Mouse (Mus musculus) megakaryocyte-erythroid progenitor cell, adult 5-6 weeks (primary cell): Measurements from ENCODE around the gene Sprn. TPM values are rescaled to one million over a fixed set of nuclear protein-coding genes. Genes with fewer than 3 reads are reported as not detected.

Source experiments
- ATAC-seq: replicated peaks from 2 replicates; pipeline ENCODE4 v1.8.0; 2016; ENCODE audit warnings: mild to moderate bottlenecking, inconsistent platforms; ENCODE audit not compliant: severe bottlenecking, poor library complexity, low FRiP score, low TSS enrichment
- total RNA-seq, 2 experiments: library from RNA; stranded (forward) in 1 of 2; stranded (reverse) in 1 of 2; fragments of 200-1000, 215-1000 nt in 1 of 2; fragments of >200 nt in 1 of 2; fragmentation: Nextera tagmentation in 1 of 2; gene quantifications; 2 replicates each; pipeline ENCODE4 v1.2.3; 2014 to 2017

Sprn gene
- total RNA-seq, 2 experiments from 2014 or later, result 0.83 TPM; not detected in 1

GRCm38 (mm10) chr7:140153829-140154217 is 854 bp downstream of the Sprn start:
- no peak for ATAC-seq

- no peak for ATAC-seq
Measured at GRCm38 (mm10) chr7:140153383-140153782, 1.3 kb downstream of the Sprn start.

- no peak for ATAC-seq
Measured at GRCm38 (mm10) chr7:140144550-140144949, 10.1 kb downstream of the Sprn start.

- peak; percentile 67 for ATAC-seq
Measured at GRCm38 (mm10) chr7:140141350-140141749, 13.3 kb downstream of the Sprn start.

- no peak for ATAC-seq
Measured at GRCm38 (mm10) chr7:140138021-140138310, 16.7 kb downstream of the Sprn start.

GRCm38 (mm10) chr7:140137135-140138020 is 17.3 kb downstream of the Sprn start, which contains the start of gene Mtg1:
Gene Mtg1, plus strand, starts transcription at chr7:140137564.
- peak; percentile 85 for ATAC-seq

- ATAC-seq, result no peak
Measured at GRCm38 (mm10) chr7:140135106-140135770, 19.4 kb downstream of the Sprn start.

- ATAC-seq, result 0 out of 2 replicates have a peak, but pooled peaks have one; percentile 5
Measured at GRCm38 (mm10) chr7:140134033-140134432, 20.6 kb downstream of the Sprn start.

GRCm38 (mm10) chr7:140132184-140132583 is 22.5 kb downstream of the Sprn start:
- peak; percentile 25; the same call in 1 of the 2 replicates for ATAC-seq

GRCm38 (mm10) chr7:140127911-140128310 is 26.8 kb downstream of the Sprn start:
- ATAC-seq, result no peak

GRCm38 (mm10) chr7:140126934-140127333 is 27.7 kb downstream of the Sprn start:
- ATAC-seq, result no peak

- ATAC-seq, result 0 out of 2 replicates have a peak, but pooled peaks have one; percentile 0
Measured at GRCm38 (mm10) chr7:140126022-140126350, 28.7 kb downstream of the Sprn start.

- ATAC-seq, result peak; percentile 97
Measured at GRCm38 (mm10) chr7:140125278-140126021, 29.2 kb downstream of the Sprn start.

- no peak for ATAC-seq
Measured at GRCm38 (mm10) chr7:140124382-140124781, 30.3 kb downstream of the Sprn start.

GRCm38 (mm10) chr7:140122765-140123164 is 31.9 kb downstream of the Sprn start:
- no peak for ATAC-seq

GRCm38 (mm10) chr7:140121338-140121910 is 33.3 kb downstream of the Sprn start:
- no peak for ATAC-seq

GRCm38 (mm10) chr7:140120484-140120883 is 34.2 kb downstream of the Sprn start:
- ATAC-seq, result no peak

- ATAC-seq, result peak; percentile 99
Measured at GRCm38 (mm10) chr7:140116329-140117054, 38.2 kb downstream of the Sprn start, which contains the start of gene Echs1. Gene Echs1, minus strand, starts transcription at chr7:140116476.
